Mouse (Mus musculus): Measurements from ENCODE around the gene Dyrk1a. TPM values are rescaled to one million over a fixed set of nuclear protein-coding genes. Genes with fewer than 3 reads are reported as not detected.

Dyrk1a gene
- polyA plus RNA-seq, 1 experiment = 25.5 TPM

GRCm38 (mm10) chr16:94631984-94632383, 62.2 kb downstream of the Dyrk1a start:
- no peak overlapping the region for H3K4me3 ChIP-seq (ENCODE audit: insufficient read depth, low read depth, low read length)
- TF ChIP-seq CTCF (conservative IDR thresholded peaks at IDR 0.05; ENCODE audit: insufficient read depth, insufficient read length, low read depth, low read length) (no peak), POLR2A (IDR thresholded peaks at IDR 0.05; ENCODE audit: low read depth, low read length) (no peak)
- no peaks in the 10 kb centered on the region for H3K27me3 ChIP-seq (replicated peaks; ENCODE audit: control insufficient read depth, insufficient read depth, low read length)
- peak; percentile 88 for DNase-seq
- 1% methylated on average over 5 of the region's 5 CpGs for WGBS
- H3K36me3 ChIP-seq (ENCODE audit: control insufficient read depth, insufficient read depth, low read length) = no peaks in the 10 kb centered on the region
- H3K27ac ChIP-seq (ENCODE audit: insufficient read depth, low read depth, low read length) = no peak overlapping the region
- peaks cover 31% of the 10 kb centered on the region for H3K4me1 ChIP-seq (ENCODE audit: control insufficient read depth, insufficient read depth, low read length)

DNA sequence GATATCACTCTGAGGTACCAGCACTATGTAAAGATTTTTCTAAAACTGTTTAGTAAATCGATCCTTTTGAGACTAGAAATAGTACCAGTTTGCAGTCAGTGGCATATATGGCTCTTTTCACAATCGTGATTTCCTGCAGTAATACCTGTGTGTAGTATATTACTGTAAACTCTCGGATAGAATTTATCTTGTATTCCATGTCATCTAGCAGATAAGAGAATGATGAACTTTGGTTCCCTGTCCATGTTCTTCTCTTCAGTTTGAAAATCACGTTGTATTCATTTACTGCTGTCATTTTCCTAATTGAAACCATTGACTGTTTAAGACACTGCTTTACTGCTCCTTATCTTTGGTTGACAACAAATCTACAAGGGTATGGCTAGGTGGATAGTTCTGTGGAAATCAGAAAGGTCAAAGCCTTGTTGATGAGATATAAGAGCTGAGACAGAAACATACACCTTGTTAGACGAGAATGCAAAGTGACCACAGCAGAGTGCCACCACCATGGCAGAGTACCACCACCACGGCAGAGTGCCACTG, 62.7 kb downstream of the Dyrk1a start:
- no peaks in the 10 kb centered on the region for H3K27me3 ChIP-seq (replicated peaks; ENCODE audit: control insufficient read depth, insufficient read depth, low read length)
- no peaks in the 10 kb centered on the region for H3K36me3 ChIP-seq (ENCODE audit: control insufficient read depth, insufficient read depth, low read length)
- DNase-seq = no peak
- peaks cover 28% of the 10 kb centered on the region for H3K4me1 ChIP-seq (ENCODE audit: control insufficient read depth, insufficient read depth, low read length)
- TF ChIP-seq CTCF (conservative IDR thresholded peaks at IDR 0.05; ENCODE audit: insufficient read depth, insufficient read length, low read depth, low read length) (no peak), POLR2A (IDR thresholded peaks at IDR 0.05; ENCODE audit: low read depth, low read length) (no peak)
- no peak overlapping the region for H3K27ac ChIP-seq (ENCODE audit: insufficient read depth, low read depth, low read length)
- 46% methylated on average over 6 of the region's 6 CpGs for WGBS
- H3K4me3 ChIP-seq (ENCODE audit: insufficient read depth, low read depth, low read length) = no peak overlapping the region

DNA sequence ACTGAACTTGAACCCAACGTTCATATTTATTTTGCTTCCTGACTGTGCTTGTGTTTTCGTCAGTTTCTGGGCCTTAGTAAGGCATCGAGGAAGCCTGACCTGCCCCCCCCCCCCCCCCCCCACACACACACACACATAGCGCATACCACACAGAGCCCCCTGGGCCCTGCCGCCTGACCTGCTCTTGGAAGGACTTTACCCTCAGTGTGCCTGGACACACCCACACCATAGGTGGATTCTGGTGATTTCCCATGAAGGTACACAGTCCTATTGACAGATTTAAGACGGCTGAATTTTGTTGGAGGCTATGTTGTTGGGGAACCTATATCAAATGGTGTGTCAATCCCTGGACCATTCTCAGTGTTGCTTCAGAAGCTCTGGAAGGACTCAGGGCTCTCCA, 63.2 kb downstream of the Dyrk1a start:
- H3K27ac ChIP-seq (ENCODE audit: insufficient read depth, low read depth, low read length) = no peak overlapping the region

GRCm38 (mm10) chr16:94637423-94637822, 67.6 kb downstream of the Dyrk1a start:
- Histone ChIP-seq H3K4me1 (ENCODE audit: control insufficient read depth, insufficient read depth, low read length) (peaks cover 17% of the 10 kb centered on the region), H3K36me3 (ENCODE audit: control insufficient read depth, insufficient read depth, low read length) (no peaks in the 10 kb centered on the region), H3K27ac (ENCODE audit: insufficient read depth, low read depth, low read length) (no peak overlapping the region), H3K4me3 (ENCODE audit: insufficient read depth, low read depth, low read length) (no peak overlapping the region), H3K27me3 (replicated peaks; ENCODE audit: control insufficient read depth, insufficient read depth, low read length) (no peaks in the 10 kb centered on the region)
- 55% methylated on average over 10 of the region's 10 CpGs for WGBS
- DNase-seq = no peak
- TF ChIP-seq CTCF (conservative IDR thresholded peaks at IDR 0.05; ENCODE audit: insufficient read depth, insufficient read length, low read depth, low read length) (no peak), POLR2A (IDR thresholded peaks at IDR 0.05; ENCODE audit: low read depth, low read length) (no peak)

More for the DNA sequence above, 63.2 kb downstream of the Dyrk1a start:
- H3K4me1 ChIP-seq (ENCODE audit: control insufficient read depth, insufficient read depth, low read length) = peaks cover 23% of the 10 kb centered on the region
- H3K36me3 ChIP-seq (ENCODE audit: control insufficient read depth, insufficient read depth, low read length) = no peaks in the 10 kb centered on the region
- 41% methylated on average over 6 of the region's 6 CpGs for WGBS
- no peak overlapping the region for H3K4me3 ChIP-seq (ENCODE audit: insufficient read depth, low read depth, low read length)
- no peaks in the 10 kb centered on the region for H3K27me3 ChIP-seq (replicated peaks; ENCODE audit: control insufficient read depth, insufficient read depth, low read length)
- no peak for DNase-seq
- TF ChIP-seq POLR2A (IDR thresholded peaks at IDR 0.05; ENCODE audit: low read depth, low read length) (no peak), CTCF (conservative IDR thresholded peaks at IDR 0.05; ENCODE audit: insufficient read depth, insufficient read length, low read depth, low read length) (no peak)

- DNase-seq = no peak
- TF ChIP-seq POLR2A (IDR thresholded peaks at IDR 0.05; ENCODE audit: low read depth, low read length) = no peak
- no peak for TF ChIP-seq CTCF (conservative IDR thresholded peaks at IDR 0.05; ENCODE audit: insufficient read depth, insufficient read length, low read depth, low read length)
- H3K27me3 ChIP-seq (replicated peaks; ENCODE audit: control insufficient read depth, insufficient read depth, low read length) = no peaks in the 10 kb centered on the region
- peaks cover 9% of the 10 kb centered on the region for H3K4me1 ChIP-seq (ENCODE audit: control insufficient read depth, insufficient read depth, low read length)
- no peak overlapping the region for H3K4me3 ChIP-seq (ENCODE audit: insufficient read depth, low read depth, low read length)
- H3K27ac ChIP-seq (ENCODE audit: insufficient read depth, low read depth, low read length) = no peak overlapping the region
- 97% methylated on average over 2 of the region's 2 CpGs for WGBS
- H3K36me3 ChIP-seq (ENCODE audit: control insufficient read depth, insufficient read depth, low read length) = no peaks in the 10 kb centered on the region
Observed at GRCm38 (mm10) chr16:94641799-94642198, 72.0 kb downstream of the Dyrk1a start.

GRCm38 (mm10) chr16:94647153-94647552, 77.3 kb downstream of the Dyrk1a start:
- no peak for DNase-seq
- Histone ChIP-seq H3K27me3 (replicated peaks; ENCODE audit: control insufficient read depth, insufficient read depth, low read length) (no peaks in the 10 kb centered on the region), H3K4me1 (ENCODE audit: control insufficient read depth, insufficient read depth, low read length) (peaks cover 9% of the 10 kb centered on the region; the same call in 1 of the 2 replicates), H3K36me3 (ENCODE audit: control insufficient read depth, insufficient read depth, low read length) (no peaks in the 10 kb centered on the region), H3K27ac (ENCODE audit: insufficient read depth, low read depth, low read length) (no peak overlapping the region), H3K4me3 (ENCODE audit: insufficient read depth, low read depth, low read length) (no peak overlapping the region)
- TF ChIP-seq CTCF (conservative IDR thresholded peaks at IDR 0.05; ENCODE audit: insufficient read depth, insufficient read length, low read depth, low read length) (no peak), POLR2A (IDR thresholded peaks at IDR 0.05; ENCODE audit: low read depth, low read length) (no peak)
- WGBS = 59% methylated on average over 5 of the region's 5 CpGs

DNA sequence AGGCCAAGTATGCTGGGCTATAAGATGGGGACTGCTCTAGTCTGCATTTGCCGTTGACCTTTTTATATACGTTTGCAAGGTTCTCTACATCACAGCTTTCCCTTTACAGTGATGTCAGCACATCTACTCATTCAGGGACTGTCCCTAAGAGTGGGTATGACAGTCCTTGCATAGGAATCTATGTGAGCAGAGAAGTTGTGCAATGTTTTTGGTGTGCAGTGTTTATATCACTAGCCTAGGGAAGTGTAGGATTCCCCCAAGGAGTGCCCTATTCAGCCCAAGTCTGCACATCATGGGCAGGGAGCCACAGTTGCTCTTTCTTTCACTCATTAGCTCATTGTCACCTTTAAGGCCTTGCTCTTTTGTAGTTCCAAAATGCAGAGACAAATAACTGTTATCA, 78.1 kb downstream of the Dyrk1a start:
- no peak overlapping the region for H3K4me3 ChIP-seq (ENCODE audit: insufficient read depth, low read depth, low read length)
- H3K27me3 ChIP-seq (replicated peaks; ENCODE audit: control insufficient read depth, insufficient read depth, low read length) = no peaks in the 10 kb centered on the region
- 92% methylated on average over 2 of the region's 2 CpGs for WGBS
- H3K36me3 ChIP-seq (ENCODE audit: control insufficient read depth, insufficient read depth, low read length) = no peaks in the 10 kb centered on the region
- H3K4me1 ChIP-seq (ENCODE audit: control insufficient read depth, insufficient read depth, low read length) = peaks cover 11% of the 10 kb centered on the region; the same call in 1 of the 2 replicates
- TF ChIP-seq POLR2A (IDR thresholded peaks at IDR 0.05; ENCODE audit: low read depth, low read length) = no peak
- no peak for TF ChIP-seq CTCF (conservative IDR thresholded peaks at IDR 0.05; ENCODE audit: insufficient read depth, insufficient read length, low read depth, low read length)
- H3K27ac ChIP-seq (ENCODE audit: insufficient read depth, low read depth, low read length) = no peak overlapping the region
- no peak for DNase-seq

Measured in kidney, adult 2 months (tissue).